Mouse (Mus musculus) midbrain, embryonic 11.5 days (tissue): ENCODE measurements around the gene Lrba. TPM values are rescaled to one million over a fixed set of nuclear protein-coding genes. Genes with fewer than 3 reads are reported as not detected.

ENCODE experiments used
- ATAC-seq: fragments of 200-750 bp; cut with Nextera tagmentation; 2 replicates; pipeline ENCODE4 v1.8.0; 2017; ENCODE audit warnings: moderate TSS enrichment, moderate library complexity; ENCODE audit not compliant: low FRiP score
- DNase-seq: peaks from one replicate; pipeline ENCODE4 v3.0.0; 2015; ENCODE audit warnings: low spot score; ENCODE audit errors: missing footprints
- H3K27ac ChIP-seq: fragments of 300-500 bp; sonication (generic); 2 replicates; pipeline ENCODE4 v1.5.1; 2014; ENCODE audit warnings: low read depth, low read length
- H3K27me3 ChIP-seq: fragments of 300-500 bp; sonication (generic); 2 replicates; pipeline ENCODE4 v1.6.1; 2014; ENCODE audit warnings: mild to moderate bottlenecking, low read length, moderate library complexity, mixed read lengths; ENCODE audit not compliant: control insufficient read depth, insufficient read depth
- H3K36me3 ChIP-seq: fragments of 300-500 bp; sonication (generic); 2 replicates; pipeline ENCODE4 v1.6.1; 2014; ENCODE audit warnings: mild to moderate bottlenecking, low read length, moderate library complexity, mixed read lengths; ENCODE audit not compliant: control insufficient read depth, insufficient read depth
- H3K4me1 ChIP-seq: fragments of 300-500 bp; sonication (generic); 2 replicates; pipeline ENCODE4 v1.6.1; 2014; ENCODE audit warnings: low read length; ENCODE audit not compliant: control insufficient read depth, insufficient read depth
- H3K4me2 ChIP-seq: fragments of 300-500 bp; sonication (generic); 2 replicates; pipeline ENCODE4 v1.6.1; 2014; ENCODE audit warnings: mild to moderate bottlenecking, moderate library complexity
- H3K4me3 ChIP-seq: fragments of 300-500 bp; sonication (generic); 2 replicates; pipeline ENCODE4 v1.5.1; 2014; ENCODE audit warnings: low read depth, low read length
- H3K9ac ChIP-seq: fragments of 300-500 bp; sonication (generic); 2 replicates; pipeline ENCODE4 v1.6.1; 2014; ENCODE audit warnings: low read length
- H3K9me3 ChIP-seq: fragments of 300-500 bp; sonication (generic); 2 replicates; pipeline ENCODE4 v1.6.1; 2016; ENCODE audit warnings: low read length; ENCODE audit not compliant: control insufficient read depth
- WGBS: fragments of 180-500 bp; shearing (Covaris S2); extraction: QIAGEN DNeasy Blood & Tissue Kit; methylation state at CpG from one replicate; pipeline ENCODE4 v1.1.7; 2014; 5-methylcytosine and 5-hydroxymethylcytosine counted together
- polyA plus RNA-seq: library from polyadenylated mRNA; unstranded; fragments of >200 nt; fragmentation: Nextera tagmentation; extraction: Ambion mirVana; gene quantifications from 2 replicates; pipeline ENCODE4 v1.2.1, GENCODE M21; 2014

The Lrba gene
- polyA plus RNA-seq, 1 experiment from 2014 or later = 7.9 TPM

DNA sequence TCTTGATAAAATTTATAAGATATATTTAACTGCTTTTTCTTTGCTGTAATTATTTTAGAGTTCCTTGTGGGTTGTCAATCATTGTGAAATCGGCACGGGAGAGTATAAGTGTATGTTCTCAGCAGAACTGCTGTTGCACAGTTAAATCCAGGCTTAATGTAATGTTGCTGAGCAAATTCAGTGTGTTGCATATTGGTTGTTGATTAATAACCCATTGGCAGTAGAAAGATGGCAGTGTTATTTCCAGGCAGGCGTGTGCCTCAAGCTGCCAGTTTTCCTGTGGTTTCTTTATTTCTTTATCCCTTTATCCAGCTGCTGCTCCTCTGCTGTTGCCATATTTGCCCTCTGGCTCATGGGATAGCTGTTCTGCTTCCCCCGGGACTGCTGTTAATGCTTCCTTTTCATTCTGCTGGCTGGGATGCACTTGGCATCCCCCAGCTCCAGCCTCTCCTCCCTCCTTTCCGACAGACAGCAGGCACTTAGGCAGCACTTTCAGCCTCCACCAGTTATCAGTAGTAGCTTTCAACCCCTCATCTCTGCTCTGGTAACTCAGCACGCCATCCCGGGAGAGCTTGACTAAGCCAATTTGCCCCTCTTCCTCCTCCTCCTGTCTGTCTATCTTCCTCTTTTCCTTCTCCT is 463.2 kb downstream of the Lrba start:
- WGBS = 25% methylated on average over 7 of the region's 7 CpGs
- ATAC-seq = peak; percentile 74
- no peaks in the 10 kb centered on the region for H3K27me3 ChIP-seq

DNA sequence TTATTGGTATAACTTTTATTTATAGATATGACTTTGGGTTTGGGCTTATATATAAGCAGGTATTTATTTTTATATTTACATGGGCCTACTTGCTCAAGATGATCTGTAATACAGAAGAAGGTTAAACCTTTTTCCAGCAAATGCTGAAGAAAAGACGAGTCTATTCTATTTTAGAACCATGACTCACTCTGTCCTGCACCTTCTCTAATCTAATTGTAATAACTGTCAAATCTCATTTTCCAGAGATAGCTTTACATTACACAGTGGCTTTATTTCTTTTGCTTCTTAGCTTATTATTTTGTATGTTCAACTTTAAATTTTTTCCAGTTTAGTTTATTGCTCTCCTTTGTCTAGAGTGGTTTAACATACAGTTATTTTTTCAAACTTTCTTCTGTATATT is 464.0 kb downstream of the Lrba start:
- no peak overlapping the region for H3K9ac ChIP-seq
- WGBS = 28% methylated on average over 1 of the region's 1 CpGs
- peaks cover 11% of the 10 kb centered on the region for H3K4me1 ChIP-seq
- no peak overlapping the region for H3K27ac ChIP-seq
- no peaks in the 10 kb centered on the region for H3K36me3 ChIP-seq
- H3K4me2 ChIP-seq = no peak overlapping the region
- no peak overlapping the region for H3K4me3 ChIP-seq
- H3K9me3 ChIP-seq = no peaks in the 10 kb centered on the region
- no peaks in the 10 kb centered on the region for H3K27me3 ChIP-seq
- ATAC-seq (no peak), DNase-seq (no peak)

More for the DNA sequence above, 463.2 kb downstream of the Lrba start:
- Histone ChIP-seq H3K27ac (peak overlapping the region; percentile 50), H3K9me3 (no peaks in the 10 kb centered on the region), H3K36me3 (no peaks in the 10 kb centered on the region), H3K4me3 (no peak overlapping the region), H3K9ac (no peak overlapping the region), H3K4me2 (peak overlapping the region; percentile 8), H3K4me1 (peaks cover 11% of the 10 kb centered on the region)
- peak; percentile 87 for DNase-seq

DNA sequence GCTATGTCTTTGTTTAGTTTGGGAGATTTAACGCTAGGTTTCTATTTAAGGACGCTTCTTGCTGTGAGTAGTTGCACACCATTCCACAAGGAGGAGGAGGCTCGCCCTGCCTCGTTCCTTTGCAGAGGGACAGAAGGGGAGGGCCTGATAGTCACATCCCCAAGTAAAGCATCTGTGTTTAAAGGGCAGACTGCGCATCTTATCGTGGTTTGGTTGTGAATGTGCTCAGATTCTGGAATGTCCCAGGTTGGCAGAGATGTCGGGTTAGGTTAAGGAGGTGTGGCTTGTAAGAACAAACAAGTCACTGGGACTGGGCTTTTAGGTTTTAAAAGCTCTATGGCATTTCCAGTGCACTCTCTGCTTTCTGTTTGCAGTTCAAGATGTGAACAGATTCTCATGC is 464.8 kb downstream of the Lrba start:
- Histone ChIP-seq H3K27me3 (no peaks in the 10 kb centered on the region), H3K9ac (no peak overlapping the region), H3K4me1 (peaks cover 11% of the 10 kb centered on the region), H3K9me3 (no peaks in the 10 kb centered on the region), H3K4me2 (peak overlapping the region; percentile 30; the same call in 1 of the 2 replicates), H3K27ac (no peak overlapping the region), H3K4me3 (no peak overlapping the region), H3K36me3 (no peaks in the 10 kb centered on the region)
- peak; percentile 54; the same call in 1 of the 2 replicates for ATAC-seq
- WGBS = 4% methylated on average over 7 of the region's 7 CpGs
- DNase-seq = peak; percentile 93

DNA sequence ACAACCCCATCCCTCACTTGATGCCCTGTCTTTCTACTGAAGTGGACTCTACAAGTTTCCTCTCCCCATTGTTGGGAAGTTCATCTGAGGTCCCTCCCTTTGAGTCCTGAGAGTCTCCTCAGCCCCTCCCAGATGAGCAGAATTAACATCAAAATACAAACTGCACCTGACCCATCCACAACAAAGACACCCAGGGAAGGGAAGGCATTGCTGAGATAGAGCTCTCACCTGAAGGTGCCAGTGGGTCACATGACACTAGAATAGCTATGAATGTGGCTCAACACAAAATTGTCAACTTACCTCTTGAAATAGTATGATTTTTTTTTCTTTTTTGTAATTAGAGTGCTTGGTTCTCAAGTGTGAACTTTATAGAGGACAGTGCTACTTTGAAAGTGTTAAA is 468.3 kb downstream of the Lrba start:
- Histone ChIP-seq H3K27me3 (no peaks in the 10 kb centered on the region), H3K4me2 (no peak overlapping the region), H3K27ac (no peak overlapping the region), H3K36me3 (no peaks in the 10 kb centered on the region), H3K9me3 (no peaks in the 10 kb centered on the region), H3K4me3 (no peak overlapping the region), H3K4me1 (peaks cover 8% of the 10 kb centered on the region), H3K9ac (no peak overlapping the region)
- DNase-seq = no peak
- no peak for ATAC-seq

DNA sequence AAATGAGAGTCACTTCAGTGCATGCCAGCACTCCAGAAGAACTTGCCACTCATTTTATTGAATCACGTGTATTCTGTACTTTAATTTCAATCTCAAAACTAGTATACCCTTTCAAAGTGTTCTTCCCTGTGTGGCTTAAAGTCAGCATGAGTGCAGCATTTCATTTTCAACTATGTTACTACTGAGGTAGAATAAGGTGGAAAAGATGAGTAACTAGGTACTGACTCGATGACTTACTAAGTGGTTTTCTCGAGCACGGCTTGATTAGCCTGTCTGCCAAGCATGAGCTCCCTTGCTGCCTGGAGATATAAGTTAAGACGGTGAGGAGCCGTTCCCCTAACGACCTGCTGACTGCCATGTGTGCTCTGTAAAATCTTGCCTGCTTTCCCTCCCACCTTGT is 469.1 kb downstream of the Lrba start:
- 82% methylated on average over 7 of the region's 7 CpGs for WGBS
- H3K4me2 ChIP-seq = no peak overlapping the region
- no peak for ATAC-seq
- no peak for DNase-seq
- H3K9me3 ChIP-seq = no peaks in the 10 kb centered on the region
- peaks cover 6% of the 10 kb centered on the region for H3K4me1 ChIP-seq
- no peaks in the 10 kb centered on the region for H3K27me3 ChIP-seq
- H3K4me3 ChIP-seq = no peak overlapping the region
- no peak overlapping the region for H3K9ac ChIP-seq
- no peak overlapping the region for H3K27ac ChIP-seq
- H3K36me3 ChIP-seq = no peaks in the 10 kb centered on the region

DNA sequence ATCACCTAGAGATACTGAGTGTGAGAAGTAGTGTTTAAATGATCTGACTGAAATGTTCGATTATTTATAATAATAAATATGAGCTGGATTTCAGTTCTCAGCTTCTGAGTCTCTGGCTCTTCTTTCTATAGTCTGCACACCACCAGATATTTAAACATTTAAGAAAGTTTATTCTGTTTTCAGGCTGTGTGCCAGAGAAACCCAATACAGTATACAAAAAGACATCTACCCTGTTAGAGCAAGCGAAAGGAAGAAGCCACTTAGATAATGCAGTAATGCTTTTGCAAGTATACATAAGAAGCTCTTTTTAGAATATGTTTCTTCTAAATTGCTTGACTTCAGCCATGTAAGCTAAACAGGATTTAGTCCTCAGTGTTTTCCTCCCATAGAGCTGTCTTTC is 474.5 kb downstream of the Lrba start:
- no peaks in the 10 kb centered on the region for H3K36me3 ChIP-seq
- H3K9me3 ChIP-seq = no peaks in the 10 kb centered on the region
- H3K4me3 ChIP-seq = no peak overlapping the region
- peaks cover 8% of the 10 kb centered on the region; the same call in 1 of the 2 replicates for H3K4me1 ChIP-seq
- no peak overlapping the region for H3K4me2 ChIP-seq
- ATAC-seq (no peak), DNase-seq (no peak)
- WGBS = 80% methylated on average over 2 of the region's 2 CpGs
- H3K27me3 ChIP-seq = no peaks in the 10 kb centered on the region
- no peak overlapping the region for H3K9ac ChIP-seq
- H3K27ac ChIP-seq = no peak overlapping the region

DNA sequence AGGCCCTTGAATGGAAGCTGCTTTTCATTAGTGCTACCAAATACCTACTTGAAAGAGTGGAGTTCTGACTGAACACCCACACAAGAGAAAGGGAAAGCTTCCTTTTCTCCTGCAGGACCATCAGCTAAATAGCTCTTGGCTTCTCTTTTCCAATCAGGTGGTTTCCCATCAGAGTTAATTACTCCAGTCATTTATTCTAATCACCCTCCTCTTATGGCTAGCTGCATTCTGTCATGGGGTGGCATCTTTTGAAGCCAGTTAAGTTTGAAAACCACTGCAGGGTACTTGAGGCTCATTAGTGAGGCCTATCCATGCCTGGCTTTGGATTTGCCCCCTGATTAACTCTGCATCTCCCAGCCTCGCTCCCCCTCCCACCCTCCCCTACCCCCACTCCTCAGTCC is 476.7 kb downstream of the Lrba start:
- 0% methylated on average over 1 of the region's 1 CpGs for WGBS
- DNase-seq = peak; percentile 94
- peak; percentile 96 for ATAC-seq
- H3K9me3 ChIP-seq = no peaks in the 10 kb centered on the region
- H3K27me3 ChIP-seq = no peaks in the 10 kb centered on the region
- H3K36me3 ChIP-seq = no peaks in the 10 kb centered on the region
- peak overlapping the region; percentile 63 for H3K27ac ChIP-seq
- H3K4me3 ChIP-seq = no peak overlapping the region
- H3K4me2 ChIP-seq = peak overlapping the region; percentile 23; the same call in 1 of the 2 replicates
- H3K4me1 ChIP-seq = peaks cover 11% of the 10 kb centered on the region; the same call in 1 of the 2 replicates
- H3K9ac ChIP-seq = no peak overlapping the region

DNA sequence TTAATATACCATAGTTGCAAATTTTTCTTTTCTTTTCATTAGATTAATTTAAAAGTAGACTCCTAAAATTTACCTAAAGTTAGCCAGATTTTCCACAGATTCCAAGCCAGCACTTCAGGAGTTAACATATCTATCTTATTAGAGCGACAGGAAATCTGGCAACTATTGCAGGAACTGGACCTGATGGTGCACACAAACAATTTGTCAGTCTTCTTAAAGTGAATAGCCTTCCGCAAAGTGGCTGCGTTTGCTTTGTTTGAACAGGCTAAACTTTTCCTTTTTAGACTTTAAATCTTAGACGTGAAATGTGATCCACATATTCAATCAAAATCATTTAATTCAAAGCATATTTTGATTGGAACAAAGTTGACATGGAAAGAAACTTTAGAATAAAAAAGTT is 485.0 kb downstream of the Lrba start:
- WGBS = 47% methylated on average over 4 of the region's 4 CpGs
- Histone ChIP-seq H3K27me3 (no peaks in the 10 kb centered on the region), H3K36me3 (no peaks in the 10 kb centered on the region), H3K4me1 (peaks cover 16% of the 10 kb centered on the region), H3K4me3 (no peak overlapping the region), H3K9ac (no peak overlapping the region), H3K9me3 (no peaks in the 10 kb centered on the region), H3K27ac (no peak overlapping the region), H3K4me2 (no peak overlapping the region)
- no peak for DNase-seq
- no peak for ATAC-seq

DNA sequence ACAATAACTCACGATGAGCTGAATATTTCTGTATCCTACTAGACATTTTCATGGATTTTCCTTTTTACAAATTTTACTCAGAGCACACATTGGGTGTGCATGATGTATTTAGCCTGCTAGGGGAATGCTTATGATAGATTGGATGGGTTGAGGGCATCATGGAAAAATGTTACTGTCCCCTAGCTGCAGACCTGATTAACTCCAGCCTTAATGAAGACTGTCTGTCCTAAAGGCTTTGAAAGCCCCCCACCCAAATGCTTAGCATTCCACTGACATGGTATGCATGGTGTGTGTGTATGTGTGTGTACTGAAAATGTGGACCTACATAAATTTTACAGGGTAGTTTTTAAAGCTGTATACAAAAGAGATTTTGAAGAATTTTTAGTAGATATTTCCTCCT is 487.1 kb downstream of the Lrba start:
- no peaks in the 10 kb centered on the region for H3K36me3 ChIP-seq
- WGBS = 55% methylated on average over 1 of the region's 1 CpGs
- DNase-seq (peak; percentile 87), ATAC-seq (peak; percentile 46; the same call in 1 of the 2 replicates)
- no peak overlapping the region for H3K4me2 ChIP-seq
- H3K4me3 ChIP-seq = no peak overlapping the region
- no peak overlapping the region for H3K27ac ChIP-seq
- H3K4me1 ChIP-seq = peaks cover 13% of the 10 kb centered on the region
- H3K9ac ChIP-seq = no peak overlapping the region
- no peaks in the 10 kb centered on the region for H3K9me3 ChIP-seq
- H3K27me3 ChIP-seq = no peaks in the 10 kb centered on the region
